Mouse (Mus musculus) forebrain, embryonic 14.5 days (tissue): ENCODE measurements around the gene Plppr3. TPM values are rescaled to one million over a fixed set of nuclear protein-coding genes. Genes with fewer than 3 reads are reported as not detected.
A peak's percentile ranks its signal among the peaks of the same experiment; 100 is the strongest.

ENCODE experiments used
- ATAC-seq: fragments of 200-750 bp; cut with Nextera tagmentation; 2 replicates; pipeline ENCODE4 v1.8.0; 2017; ENCODE audit warnings: mild to moderate bottlenecking, moderate library complexity
- DNase-seq: peaks from one replicate; pipeline ENCODE4 v3.0.0-alpha.2; 2015; ENCODE audit warnings: low spot score
- H3K27ac ChIP-seq: fragments of 300-500 bp; sonication (generic); 2 replicates; pipeline ENCODE4 v1.5.1; 2014; ENCODE audit warnings: low read depth, mild to moderate bottlenecking, control low read depth, low read length, moderate library complexity
- H3K27me3 ChIP-seq: fragments of 300-500 bp; sonication (generic); replicated peaks from 2 replicates; pipeline ENCODE4 v1.6.1; 2014; ENCODE audit warnings: low read length, control low read depth, mixed read lengths; ENCODE audit not compliant: control insufficient read depth, insufficient read depth
- H3K36me3 ChIP-seq: fragments of 300-500 bp; sonication (generic); 2 replicates; pipeline ENCODE4 v1.6.1; 2014; ENCODE audit warnings: low read length, control low read depth; ENCODE audit not compliant: control insufficient read depth, insufficient read depth
- H3K4me1 ChIP-seq: fragments of 300-500 bp; sonication (generic); 2 replicates; pipeline ENCODE4 v1.6.1; 2014; ENCODE audit warnings: antibody characterized with exemption, low read length, control low read depth; ENCODE audit not compliant: control insufficient read depth, insufficient read depth
- H3K4me2 ChIP-seq: fragments of 300-500 bp; sonication (generic); 2 replicates; pipeline ENCODE4 v1.6.1; 2014; ENCODE audit warnings: mild to moderate bottlenecking, control low read depth, low read length
- H3K4me3 ChIP-seq: fragments of 300-500 bp; sonication (generic); 2 replicates; pipeline ENCODE4 v1.5.1; 2014; ENCODE audit warnings: low read depth, low read length, control low read depth
- H3K9ac ChIP-seq: fragments of 300-500 bp; sonication (generic); 2 replicates; pipeline ENCODE4 v1.6.1; 2014; ENCODE audit warnings: mild to moderate bottlenecking, low read length, control low read depth, moderate library complexity
- H3K9me3 ChIP-seq: fragments of 300-500 bp; sonication (generic); replicated peaks from 2 replicates; pipeline ENCODE4 v1.6.1; 2016; ENCODE audit warnings: low read length, control low read depth, mixed read lengths; ENCODE audit not compliant: control insufficient read depth
- WGBS: fragments of 180-500 bp; shearing (Covaris S2); extraction: QIAGEN DNeasy Blood & Tissue Kit; methylation state at CpG from one replicate; pipeline ENCODE4 v1.1.7; 2014; 5-methylcytosine and 5-hydroxymethylcytosine counted together
- polyA plus RNA-seq: library from polyadenylated mRNA; unstranded; fragments of >200 nt; fragmentation: Nextera tagmentation; extraction: Ambion mirVana; gene quantifications from 2 replicates; pipeline ENCODE4 v1.2.1, GENCODE M21; 2014

Plppr3 gene
- polyA plus RNA-seq: 224 and 298 TPM in 2 replicates

GRCm38 (mm10) chr10:79874290-79874862, at the start of gene Plppr3, which contains the start of gene Prtn3:
Gene Plppr3 (minus strand): TSS chr10:79874634.
Gene Prtn3 (plus strand): TSS chr10:79874476.
- H3K27ac ChIP-seq: peak within 1 kb of the TSS; percentile 97
- H3K36me3 ChIP-seq: peaks cover 24% of the 10 kb centered on the region
- DNase-seq (peak; percentile 89), ATAC-seq (peak; percentile 93)
- no peaks in the 10 kb centered on the region for H3K27me3 ChIP-seq
- peak within 1 kb of the TSS; percentile 98 for H3K9ac ChIP-seq
- 0% methylated on average over 51 of the region's 57 CpGs for WGBS
- H3K9me3 ChIP-seq: no peaks in the 10 kb centered on the region
- peak within 1 kb of the TSS; percentile 85 for H3K4me3 ChIP-seq
- peak within 1 kb of the TSS; percentile 74 for H3K4me2 ChIP-seq
- peaks cover 14% of the 10 kb centered on the region for H3K4me1 ChIP-seq

GRCm38 (mm10) chr10:79921572-79921971, 47.1 kb upstream of the Plppr3 start:
- Histone ChIP-seq H3K4me3 (peak overlapping the region; percentile 13), H3K9ac (peak overlapping the region; percentile 37), H3K27me3 (peaks cover 65% of the 10 kb centered on the region), H3K36me3 (no peaks in the 10 kb centered on the region), H3K4me2 (peak overlapping the region; percentile 33), H3K27ac (no peak overlapping the region), H3K9me3 (no peaks in the 10 kb centered on the region), H3K4me1 (peaks cover 8% of the 10 kb centered on the region; the same call in 1 of the 2 replicates)
- ATAC-seq (no peak), DNase-seq (no peak)
- under 1% methylated on average over 34 of the region's 34 CpGs for WGBS

GRCm38 (mm10) chr10:79920958-79921535, 46.6 kb upstream of the Plppr3 start, which contains the start of gene R3hdm4:
Gene R3hdm4 (minus strand): TSS chr10:79921208.
- peak within 1 kb of the TSS; percentile 13 for H3K4me3 ChIP-seq
- H3K4me1 ChIP-seq: peaks cover 6% of the 10 kb centered on the region
- H3K27ac ChIP-seq: no peak within 1 kb of the TSS
- H3K4me2 ChIP-seq: peak within 1 kb of the TSS; percentile 33
- no peaks in the 10 kb centered on the region for H3K9me3 ChIP-seq
- 2% methylated on average over 41 of the region's 41 CpGs for WGBS
- peaks cover 65% of the 10 kb centered on the region for H3K27me3 ChIP-seq
- H3K36me3 ChIP-seq: no peaks in the 10 kb centered on the region
- ATAC-seq (no peak), DNase-seq (no peak)
- peak within 1 kb of the TSS; percentile 37 for H3K9ac ChIP-seq

GRCm38 (mm10) chr10:79920056-79920890, 45.8 kb upstream of the Plppr3 start:
- no peak overlapping the region for H3K9ac ChIP-seq
- DNase-seq (no peak), ATAC-seq (no peak)
- no peak overlapping the region for H3K27ac ChIP-seq
- H3K4me1 ChIP-seq: peaks cover 10% of the 10 kb centered on the region
- no peak overlapping the region; the same call in 1 of the 2 replicates for H3K4me2 ChIP-seq
- no peaks in the 10 kb centered on the region for H3K9me3 ChIP-seq
- no peaks in the 10 kb centered on the region for H3K36me3 ChIP-seq
- WGBS: 17% methylated on average over 26 of the region's 26 CpGs
- peak overlapping the region; percentile 13; the same call in 1 of the 2 replicates for H3K4me3 ChIP-seq
- H3K27me3 ChIP-seq: peaks cover 65% of the 10 kb centered on the region

- no peak overlapping the region for H3K4me2 ChIP-seq
- H3K27me3 ChIP-seq: peaks cover 65% of the 10 kb centered on the region
- no peaks in the 10 kb centered on the region for H3K36me3 ChIP-seq
- no peak overlapping the region for H3K4me3 ChIP-seq
- ATAC-seq: no peak
- no peaks in the 10 kb centered on the region for H3K9me3 ChIP-seq
- DNase-seq: no peak
- WGBS: under 1% methylated on average over 21 of the region's 21 CpGs
- H3K9ac ChIP-seq: no peak overlapping the region
- peaks cover 15% of the 10 kb centered on the region for H3K4me1 ChIP-seq
- no peak overlapping the region for H3K27ac ChIP-seq
These were observed 44.9 kb upstream of the Plppr3 start for GRCm38 (mm10) chr10:79919251-79919849.

- Histone ChIP-seq H3K4me1 (peaks cover 17% of the 10 kb centered on the region), H3K27ac (no peak overlapping the region), H3K9ac (no peak overlapping the region), H3K4me3 (no peak overlapping the region), H3K36me3 (no peaks in the 10 kb centered on the region), H3K27me3 (peaks cover 61% of the 10 kb centered on the region), H3K9me3 (no peaks in the 10 kb centered on the region), H3K4me2 (0 out of 2 replicates have a peak overlapping the region, but pooled peaks have one; percentile 9)
- DNase-seq (no peak), ATAC-seq (no peak)
- 3% methylated on average over 35 of the region's 35 CpGs for WGBS
These were observed 44.0 kb upstream of the Plppr3 start for GRCm38 (mm10) chr10:79918231-79919078.

GRCm38 (mm10) chr10:79917532-79918100, 43.2 kb upstream of the Plppr3 start:
- H3K9ac ChIP-seq: no peak overlapping the region
- no peak for ATAC-seq
- DNase-seq: no peak
- H3K9me3 ChIP-seq: no peaks in the 10 kb centered on the region
- peak overlapping the region; percentile 82 for H3K4me3 ChIP-seq
- H3K4me2 ChIP-seq: peak overlapping the region; percentile 93
- H3K27ac ChIP-seq: no peak overlapping the region
- H3K36me3 ChIP-seq: no peaks in the 10 kb centered on the region
- peaks cover 17% of the 10 kb centered on the region for H3K4me1 ChIP-seq
- peaks cover 52% of the 10 kb centered on the region for H3K27me3 ChIP-seq
- 63% methylated on average over 5 of the region's 5 CpGs for WGBS
